ENCODE assay signal across 13 mouse cellular contexts in the genomic region with DNA sequence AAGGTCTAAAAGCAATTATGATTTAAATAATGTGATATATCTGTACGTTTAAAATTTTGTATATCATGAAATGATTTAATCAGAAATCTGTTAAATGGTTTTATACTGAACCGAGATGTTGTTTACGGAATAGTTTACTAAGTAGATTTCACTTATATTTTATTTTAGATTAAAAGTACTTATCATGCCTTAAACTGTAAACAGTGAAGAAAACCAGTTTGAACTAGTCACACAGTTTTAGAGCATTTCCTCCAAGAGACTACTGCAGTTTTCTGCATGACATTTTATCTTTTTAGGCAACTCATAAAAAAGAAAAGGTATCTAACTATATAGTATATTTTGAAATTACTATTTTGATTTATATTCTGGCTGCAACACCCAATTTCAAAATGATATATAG. TPM values are rescaled to one million over a fixed set of nuclear protein-coding genes. Genes with fewer than 3 reads are reported as not detected.
DNase-seq lines count a peak whose midpoint lies in the region; ATAC-seq and TF ChIP-seq lines count a peak whose summit lies in the region.
"Had no signal": no experiment of that assay in that cellular context is flagged by ENCODE, and none has a peak within 500 bp of the region (broad histone marks: within the 10 kb centered on the region; RNA-seq: fewer than 3 reads in every experiment).

No protein-coding gene starts in this region.

- intact Hi-C loops in left cerebral cortex, postnatal 14 days (cut with DNase I): loop anchor here (5.0 kb wide), 1 partner anchor 98 kb away; no protein-coding TSS in a partner anchor

- peak overlapping the region; percentile 46; the same call in 1 of the 2 replicates for H3K4me2 ChIP-seq in heart, postnatal 0 days (ENCODE audit: low read depth, low read length)
- H3K4me2 ChIP-seq in lung, postnatal 0 days (replicated peaks; ENCODE audit: low read depth, low read length): no peak overlapping the region
- peak overlapping the region; percentile 41 for H3K4me2 ChIP-seq in hindbrain, postnatal 0 days (ENCODE audit: low read depth, low read length)

- no peak for TF ChIP-seq EP300 in heart, postnatal 0 days (IDR thresholded peaks at IDR 0.05; ENCODE audit: low read depth)
- TF ChIP-seq EP300 in lung, postnatal 0 days (IDR thresholded peaks at IDR 0.05): no peak

- H3K36me3 ChIP-seq in heart, postnatal 0 days (replicated peaks; ENCODE audit: control insufficient read depth, insufficient read depth, low read length): peaks cover 6% of the 10 kb centered on the region; the same call in 1 of the 2 replicates
- no peaks in the 10 kb centered on the region for H3K36me3 ChIP-seq in lung, postnatal 0 days (ENCODE audit: insufficient read depth, low read length)
- H3K36me3 ChIP-seq in hindbrain, postnatal 0 days (ENCODE audit: insufficient read depth, low read length): no peaks in the 10 kb centered on the region

- H3K4me3 ChIP-seq in heart, postnatal 0 days (ENCODE audit: low read depth, low read length): peak overlapping the region; percentile 70
- H3K4me3 ChIP-seq in lung, postnatal 0 days (ENCODE audit: low read depth, low read length): no peak overlapping the region; the same call in 1 of the 2 replicates
- no peak overlapping the region for H3K4me3 ChIP-seq in hindbrain, postnatal 0 days (ENCODE audit: low read length)

- no peak for DNase-seq in heart, postnatal 0 days (ENCODE audit: low spot score)
- DNase-seq in heart, postnatal 4 days: no peak
- peak; percentile 38 for DNase-seq in lung, postnatal 0 days (ENCODE audit: low spot score)
- no peak for DNase-seq in lung, postnatal 4 days
- peak; percentile 14 for DNase-seq in Muller cell, postnatal 12 days (ENCODE audit: inconsistent ontology term)
- no peak for DNase-seq in hindbrain, postnatal 0 days (ENCODE audit: low spot score)
- no peak for DNase-seq in frontal cortex, adult 2 months (ENCODE audit: extremely low spot score in 1 of 2, low spot score in 1 of 2)
- no peak for DNase-seq in left cerebral cortex, postnatal 14 days (ENCODE audit: low spot score in 2 of 2)
- DNase-seq: adrenal gland, adult 8-10 months; gastrocnemius, postnatal 10 days; layer of hippocampus, adult 9-11 months; liver, embryonic 13.5 days had no signal

- TF ChIP-seq CTCF in heart, postnatal 0 days (IDR thresholded peaks at IDR 0.05; ENCODE audit: low read depth): no peak
- no peak for TF ChIP-seq CTCF in lung, postnatal 0 days (IDR thresholded peaks at IDR 0.05)
- no peak for TF ChIP-seq CTCF in hindbrain, postnatal 0 days (IDR thresholded peaks at IDR 0.05; ENCODE audit: low read depth)

- no peaks in the 10 kb centered on the region; the same call in 1 of the 2 replicates for H3K9me3 ChIP-seq in heart, postnatal 0 days (replicated peaks; ENCODE audit: control insufficient read depth, low read length)
- no peaks in the 10 kb centered on the region for H3K9me3 ChIP-seq in lung, postnatal 0 days (ENCODE audit: low read length)
- no peaks in the 10 kb centered on the region for H3K9me3 ChIP-seq in hindbrain, postnatal 0 days (ENCODE audit: low read length)
- H3K9me3 ChIP-seq: liver, embryonic 13.5 days had no signal

- no peak overlapping the region for H3K9ac ChIP-seq in heart, postnatal 0 days (replicated peaks; ENCODE audit: low read depth, low read length)
- no peak overlapping the region for H3K9ac ChIP-seq in lung, postnatal 0 days (replicated peaks; ENCODE audit: low read depth)
- H3K9ac ChIP-seq in hindbrain, postnatal 0 days (replicated peaks; ENCODE audit: low read length): no peak overlapping the region

- ATAC-seq in heart, postnatal 0 days (ENCODE audit: insufficient read depth, low read depth): no peak
- ATAC-seq in lung, postnatal 0 days: no peak
- no peak for ATAC-seq in hindbrain, postnatal 0 days
- ATAC-seq: midbrain, embryonic 16.5 days had no signal

- peaks cover 20% of the 10 kb centered on the region for H3K4me1 ChIP-seq in heart, postnatal 0 days (ENCODE audit: control insufficient read depth, insufficient read depth)
- peaks cover 4% of the 10 kb centered on the region; the same call in 1 of the 2 replicates for H3K4me1 ChIP-seq in lung, postnatal 0 days (ENCODE audit: insufficient read depth, low read depth, low read length)
- no peaks in the 10 kb centered on the region for H3K4me1 ChIP-seq in hindbrain, postnatal 0 days (ENCODE audit: insufficient read depth, low read length)

- WGBS in heart, postnatal 0 days: 35% methylated on average over 3 of the region's 3 CpGs
- 16% methylated on average over 3 of the region's 3 CpGs for WGBS in lung, postnatal 0 days
- WGBS in hindbrain, postnatal 0 days: 47% methylated on average over 3 of the region's 3 CpGs

- H3K27me3 ChIP-seq in heart, postnatal 0 days (ENCODE audit: control insufficient read depth, insufficient read depth, low read length): no peaks in the 10 kb centered on the region
- H3K27me3 ChIP-seq in lung, postnatal 0 days (replicated peaks; ENCODE audit: insufficient read depth, low read length): no peaks in the 10 kb centered on the region
- no peaks in the 10 kb centered on the region for H3K27me3 ChIP-seq in hindbrain, postnatal 0 days (ENCODE audit: insufficient read depth, low read length)
- H3K27me3 ChIP-seq: liver, embryonic 13.5 days had no signal

- no peak overlapping the region for H3K27ac ChIP-seq in heart, postnatal 0 days (ENCODE audit: low read depth)
- H3K27ac ChIP-seq in lung, postnatal 0 days (ENCODE audit: low read length): no peak overlapping the region
- H3K27ac ChIP-seq in hindbrain, postnatal 0 days: no peak overlapping the region

RNA-seq across cellular contexts. Expression of gene Lpar6, which starts 2.2 kb away (rescaled TPM):
- total RNA-seq in heart, postnatal 0 days (2014; rRNA removed; ENCODE audit: low replicate concordance): 6.6 and 7.0 TPM in 2 replicates
- polyA plus RNA-seq in heart, postnatal 0 days (2015; fragmentation: Nextera tagmentation; extraction: Ambion mirVana): 7.2 and 7.8 TPM in 2 replicates
- 1 to 10 TPM; 4.0 to 4.1 TPM for total RNA-seq in heart, postnatal 4 days (2021)
- 10.3 and 10.5 TPM in 2 replicates for polyA plus RNA-seq in lung, postnatal 0 days (2015; fragmentation: Nextera tagmentation; extraction: Ambion mirVana)
- total RNA-seq in hindbrain, postnatal 0 days (2014; rRNA removed): 2.9 and 3.6 TPM in 2 replicates
- polyA plus RNA-seq in hindbrain, postnatal 0 days (2015; fragmentation: Nextera tagmentation; extraction: Ambion mirVana): 2.6 and 2.7 TPM in 2 replicates
- polyA plus RNA-seq in frontal cortex, adult 2 months (2012; rRNA removed): 3.3 and 3.9 TPM in 2 replicates
- 1 to 10 TPM; 1.7 to 1.8 TPM for total RNA-seq in left cerebral cortex, postnatal 14 days (2021)

Comparison
In these comparisons a context has a peak if more than half of its experiments do, and no peak if none do; other contexts are left out.
1. DNase-seq: peak in lung, postnatal 0 days (single experiment) and Muller cell, postnatal 12 days (single experiment); none in heart, postnatal 0 days (single experiment), heart, postnatal 4 days (single experiment), lung, postnatal 4 days (0 of 2), hindbrain, postnatal 0 days (single experiment), frontal cortex, adult 2 months (0 of 2) and left cerebral cortex, postnatal 14 days (0 of 2).